Mouse (Mus musculus) G1E (cell line): Measurements from ENCODE around the gene Opn4. TPM values are rescaled to one million over a fixed set of nuclear protein-coding genes. Genes with fewer than 3 reads are reported as not detected.

Experiments
- ATAC-seq: 2 replicates; pipeline ENCODE4 v1.8.0; 2016; ENCODE audit warnings: mild to moderate bottlenecking; ENCODE audit not compliant: insufficient number of reproducible peaks, poor library complexity, low FRiP score, severe bottlenecking; ENCODE audit errors: extremely low read depth
- DNase-seq: peaks from one replicate; pipeline ENCODE4 v3.0.0; 2012; ENCODE audit warnings: low spot score
- H3K27me3 ChIP-seq: 2 replicates; pipeline ENCODE4 v1.6.1; 2012; ENCODE audit warnings: mild to moderate bottlenecking, low read length, inconsistent platforms; ENCODE audit not compliant: insufficient read depth
- H3K36me3 ChIP-seq: replicated peaks from 2 replicates; pipeline ENCODE3; 2012; ENCODE audit warnings: mild to moderate bottlenecking, inconsistent platforms
- H3K4me1 ChIP-seq: 2 replicates; pipeline ENCODE4 v1.6.1; 2012; ENCODE audit warnings: low read depth, low read length, inconsistent platforms, mixed read lengths; ENCODE audit not compliant: insufficient read depth
- H3K4me3 ChIP-seq: 2 replicates; pipeline ENCODE4 v1.5.1; 2012; ENCODE audit warnings: low read depth, mild to moderate bottlenecking, inconsistent platforms, low read length, moderate library complexity, mixed read lengths
- H3K9me3 ChIP-seq: replicated peaks from 2 replicates; pipeline ENCODE4 v1.6.1; 2012; ENCODE audit warnings: inconsistent platforms
- CTCF ChIP-seq: IDR thresholded peaks from 2 replicates; pipeline ENCODE4 v1.5.1; 2012; ENCODE audit warnings: low read depth, low read length, inconsistent platforms, mixed read lengths
- GATA1 ChIP-seq: IDR thresholded peaks from 2 replicates; pipeline ENCODE4 v1.6.1; 2012; ENCODE audit warnings: borderline replicate concordance, low read length, inconsistent platforms, mixed read lengths
- GATA2 ChIP-seq: IDR thresholded peaks from 2 replicates; pipeline ENCODE4 v1.6.1; 2012; ENCODE audit warnings: low read depth, low read length, inconsistent platforms, borderline replicate concordance
- POLR2AphosphoS5 ChIP-seq: IDR thresholded peaks from 2 replicates; pipeline ENCODE4 v1.6.1; 2012; ENCODE audit warnings: low read depth, low read length, inconsistent platforms; ENCODE audit not compliant: insufficient replicate concordance
- TAL1 ChIP-seq: conservative IDR thresholded peaks from 2 replicates; pipeline ENCODE4 v1.6.1; 2012; ENCODE audit warnings: low read depth, low read length, inconsistent platforms, mixed read lengths
- polyA plus RNA-seq: library from polyadenylated mRNA; stranded (reverse); fragments of >175 nt; gene quantifications from 2 replicates; pipeline ENCODE4 v1.2.3, GENCODE M21; 2012
- total RNA-seq, 2 experiments: library from RNA; stranded (forward) in 1 of 2; stranded (reverse) in 1 of 2; fragments of 200-1000 nt in 1 of 2; fragments of >200 nt in 1 of 2; fragmentation: Nextera tagmentation in 1 of 2; gene quantifications; 2 replicates each; pipeline ENCODE4 v1.2.3; 2014 to 2017

Opn4 gene
- total and polyA plus RNA-seq, 3 experiments: 0.05 TPM; not detected in 2

DNA sequence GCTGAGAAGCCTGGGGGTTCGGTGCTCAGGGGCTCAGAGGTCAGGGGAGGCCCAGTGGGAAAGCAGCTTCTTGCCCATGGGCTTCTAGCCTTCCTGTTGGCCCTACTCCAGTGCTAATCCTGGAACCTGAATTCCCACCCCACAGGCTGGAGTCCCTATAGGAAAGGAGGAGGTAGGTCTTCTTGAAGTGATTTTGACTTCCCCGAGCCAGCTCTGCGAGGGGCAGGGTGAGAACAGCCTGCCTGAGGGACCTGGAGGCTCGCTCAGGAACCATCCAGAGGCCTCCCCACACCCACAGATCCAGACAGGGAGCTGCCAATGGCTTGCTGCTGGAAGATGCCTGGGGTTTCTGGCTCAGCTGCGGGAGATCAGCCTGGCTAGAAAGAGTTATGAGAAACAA lies 32.2 kb downstream of the Opn4 start:
- no peak for ATAC-seq

DNA sequence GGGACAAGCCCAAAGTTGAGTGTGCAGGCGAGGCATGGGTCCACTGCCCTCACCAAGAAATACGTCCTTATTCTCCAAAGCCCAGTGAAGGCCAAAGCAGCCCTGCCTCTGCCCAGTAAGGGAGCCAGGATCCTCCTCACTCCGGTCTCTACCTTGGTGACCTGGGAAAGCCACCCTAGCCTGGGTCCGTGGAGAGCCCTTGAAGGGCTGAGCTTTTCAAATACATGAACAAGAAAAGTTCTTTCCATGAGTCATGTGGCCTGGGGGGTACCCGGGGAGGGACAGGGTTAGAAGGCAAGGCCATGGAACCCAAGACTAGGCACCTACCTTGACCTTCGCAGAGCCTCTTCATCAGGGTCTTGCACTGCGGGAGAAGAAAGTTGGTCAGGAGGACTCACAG lies 33.4 kb downstream of the Opn4 start:
- DNase-seq: no peak
- Histone ChIP-seq H3K4me1 (peaks cover under 1% of the 10 kb centered on the region; the same call in 1 of the 2 replicates), H3K27me3 (peaks cover 4% of the 10 kb centered on the region; the same call in 1 of the 2 replicates), H3K36me3 (no peaks in the 10 kb centered on the region), H3K9me3 (no peaks in the 10 kb centered on the region), H3K4me3 (no peak overlapping the region)
- ATAC-seq: no peak
- TF ChIP-seq CTCF: no peak

More for the DNA sequence above, 32.2 kb downstream of the Opn4 start:
- no peak for DNase-seq
- Histone ChIP-seq H3K36me3 (no peaks in the 10 kb centered on the region), H3K27me3 (peaks cover 4% of the 10 kb centered on the region; the same call in 1 of the 2 replicates), H3K4me1 (peaks cover 3% of the 10 kb centered on the region; the same call in 1 of the 2 replicates), H3K4me3 (no peak overlapping the region), H3K9me3 (no peaks in the 10 kb centered on the region)
- TF ChIP-seq POLR2AphosphoS5: no peak
- TF ChIP-seq CTCF: no peak
- no peak for TF ChIP-seq GATA1
- no peak for TF ChIP-seq GATA2
- TF ChIP-seq TAL1: no peak

DNA sequence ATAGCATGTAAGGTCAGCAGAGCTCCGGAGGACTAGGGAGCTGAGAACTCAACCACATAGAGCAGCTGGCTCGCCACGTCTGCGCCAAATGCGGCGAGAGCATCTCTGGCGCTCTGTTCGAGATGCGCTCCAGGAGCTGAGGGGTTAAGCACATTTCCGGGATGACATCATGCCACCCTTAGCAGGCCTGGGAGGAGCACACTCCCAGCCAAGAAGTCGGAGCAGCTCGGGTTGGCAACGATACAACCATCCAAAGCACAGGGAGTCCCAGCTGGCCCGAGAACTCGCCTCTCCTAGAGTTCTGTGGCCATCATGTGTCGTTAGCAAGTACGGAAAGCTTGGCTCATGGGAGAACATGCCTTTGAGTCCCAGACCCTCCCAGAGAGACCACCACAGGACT lies 34.2 kb downstream of the Opn4 start:
- no peak for ATAC-seq
- H3K4me1 ChIP-seq: no peaks in the 10 kb centered on the region
- no peaks in the 10 kb centered on the region for H3K9me3 ChIP-seq
- no peaks in the 10 kb centered on the region for H3K36me3 ChIP-seq
- H3K27me3 ChIP-seq: 0 out of 2 replicates have a peak, but pooled peaks cover 4% of the 10 kb centered on the region
- no peak for TF ChIP-seq TAL1
- TF ChIP-seq GATA2: no peak
- TF ChIP-seq CTCF: no peak
- no peak for TF ChIP-seq GATA1
- TF ChIP-seq POLR2AphosphoS5: no peak
- no peak overlapping the region for H3K4me3 ChIP-seq
- no peak for DNase-seq

DNA sequence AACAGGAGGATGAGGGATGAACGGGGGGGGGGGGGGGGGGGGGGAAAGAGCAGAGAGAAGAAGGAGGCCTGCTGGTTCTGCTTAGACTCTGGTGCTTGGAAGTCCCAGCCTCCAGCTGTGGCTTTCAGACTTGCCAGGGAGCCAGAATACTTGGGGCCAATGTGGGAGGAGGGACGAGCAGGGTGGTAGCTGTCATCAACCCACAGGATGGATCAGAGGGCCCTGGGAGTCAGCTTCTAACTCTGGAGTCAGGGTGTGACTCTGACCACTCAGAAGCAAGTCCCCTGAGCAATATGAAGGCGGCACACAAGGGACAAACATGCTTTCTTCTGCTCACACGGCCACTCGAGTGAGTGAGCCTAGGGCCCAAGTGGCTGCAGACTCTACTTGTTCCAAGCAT lies 35.3 kb downstream of the Opn4 start:
- Histone ChIP-seq H3K9me3 (no peaks in the 10 kb centered on the region), H3K4me3 (no peak overlapping the region), H3K36me3 (no peaks in the 10 kb centered on the region), H3K27me3 (0 out of 2 replicates have a peak, but pooled peaks cover 4% of the 10 kb centered on the region), H3K4me1 (no peaks in the 10 kb centered on the region)
- no peak for ATAC-seq
- TF ChIP-seq POLR2AphosphoS5 (no peak), TAL1 (no peak), GATA2 (no peak), GATA1 (no peak)
- DNase-seq: no peak

DNA sequence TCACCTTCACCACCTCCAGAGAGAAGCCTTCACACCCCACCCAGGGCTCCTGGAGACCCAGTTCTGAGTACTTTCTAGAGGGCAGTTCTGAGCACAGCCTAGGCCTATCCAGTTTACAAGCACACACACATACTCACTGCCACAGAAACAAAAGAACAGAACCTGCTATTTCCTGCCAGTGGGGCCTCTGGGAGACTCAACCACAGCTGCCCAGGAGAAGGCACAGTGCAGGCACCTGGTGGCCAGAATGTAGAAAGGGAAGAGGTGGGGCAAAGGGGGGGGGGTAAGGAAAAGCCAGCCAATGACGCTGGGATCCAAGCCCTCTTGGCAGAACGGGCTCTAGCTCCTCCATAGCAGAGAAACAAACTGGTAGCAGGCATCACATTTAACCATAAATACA lies 37.5 kb downstream of the Opn4 start:
- TF ChIP-seq GATA1: no peak
- no peak for TF ChIP-seq GATA2
- no peak for TF ChIP-seq POLR2AphosphoS5
- TF ChIP-seq TAL1: no peak
- TF ChIP-seq CTCF: no peak
- ATAC-seq: no peak
- Histone ChIP-seq H3K4me3 (no peak overlapping the region), H3K4me1 (no peaks in the 10 kb centered on the region), H3K27me3 (no peaks in the 10 kb centered on the region), H3K36me3 (no peaks in the 10 kb centered on the region), H3K9me3 (no peaks in the 10 kb centered on the region)
- no peak for DNase-seq

DNA sequence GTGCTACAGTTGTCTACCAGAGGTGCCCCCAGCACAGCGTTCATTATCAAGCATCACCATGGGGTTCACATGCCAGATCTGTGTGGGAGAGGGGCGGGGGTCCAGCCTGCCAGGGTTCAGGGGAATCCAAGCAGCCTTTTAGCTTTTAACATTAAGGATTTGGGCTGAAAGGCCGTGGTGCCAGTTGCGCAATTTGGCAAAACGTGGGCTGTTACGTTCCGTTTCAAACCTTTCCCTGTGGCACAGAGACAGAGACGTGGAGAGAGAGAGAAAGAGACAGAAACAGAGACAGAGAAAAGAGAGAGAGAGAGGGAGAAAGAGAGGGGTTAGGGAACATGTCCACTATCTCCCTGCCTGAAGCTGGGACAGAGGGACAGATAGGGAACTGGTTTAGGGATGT lies 38.3 kb downstream of the Opn4 start:
- Histone ChIP-seq H3K4me1 (no peaks in the 10 kb centered on the region), H3K4me3 (no peak overlapping the region), H3K36me3 (no peaks in the 10 kb centered on the region), H3K27me3 (no peaks in the 10 kb centered on the region), H3K9me3 (no peaks in the 10 kb centered on the region)
- TF ChIP-seq TAL1 (no peak), CTCF (no peak), GATA2 (no peak), POLR2AphosphoS5 (no peak), GATA1 (no peak)
- ATAC-seq (no peak), DNase-seq (no peak)

DNA sequence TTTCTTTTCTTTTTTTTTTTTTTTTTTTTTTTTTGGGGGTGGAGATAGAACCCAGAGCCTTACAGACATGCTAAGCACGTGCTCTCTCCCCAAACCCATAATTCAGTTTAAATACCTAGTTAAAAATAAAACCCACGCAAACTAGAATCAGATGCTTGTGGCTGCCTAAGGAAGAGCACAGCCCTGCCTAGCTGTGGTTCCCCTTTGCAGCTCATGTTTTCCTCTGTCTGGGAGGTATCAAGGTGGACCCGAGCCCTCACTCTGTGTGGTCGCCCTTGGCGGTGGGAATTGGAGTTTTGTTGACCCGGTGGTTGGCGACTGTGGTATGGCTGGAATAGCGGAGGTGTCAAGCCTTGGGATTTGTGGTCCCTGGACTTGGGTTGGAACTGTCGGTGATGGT lies 41.0 kb downstream of the Opn4 start:
- ATAC-seq: no peak
- no peak for DNase-seq
- Histone ChIP-seq H3K4me1 (no peaks in the 10 kb centered on the region), H3K9me3 (no peaks in the 10 kb centered on the region), H3K27me3 (peaks cover 2% of the 10 kb centered on the region; the same call in 1 of the 2 replicates), H3K4me3 (no peak overlapping the region), H3K36me3 (no peaks in the 10 kb centered on the region)
- no peak for TF ChIP-seq GATA2
- TF ChIP-seq GATA1: no peak
